Mouse (Mus musculus) small intestine, adult 2 months (tissue): ENCODE results near the gene March1. TPM values are rescaled to one million over a fixed set of nuclear protein-coding genes. Genes with fewer than 3 reads are reported as not detected.

Source experiments
- H3K27ac ChIP-seq: fragments of 200-500 bp; 2 replicates; pipeline ENCODE4 v1.5.1; 2012; ENCODE audit warnings: low read depth, low read length, control low read depth, inconsistent platforms; ENCODE audit not compliant: insufficient read depth
- H3K27me3 ChIP-seq: fragments of 200-500 bp; 2 replicates; pipeline ENCODE4 v1.6.1; 2012; ENCODE audit warnings: mild to moderate bottlenecking, moderate library complexity, low read length, inconsistent platforms; ENCODE audit not compliant: control insufficient read depth, insufficient read depth
- H3K36me3 ChIP-seq: fragments of 200-500 bp; 2 replicates; pipeline ENCODE4 v1.6.1; 2012; ENCODE audit warnings: mild to moderate bottlenecking, low read length, control low read depth, inconsistent platforms; ENCODE audit not compliant: control insufficient read depth, insufficient read depth
- H3K4me1 ChIP-seq: fragments of 200-500 bp; 2 replicates; pipeline ENCODE4 v1.6.1; 2012; ENCODE audit warnings: low read length, inconsistent platforms, mixed read lengths; ENCODE audit not compliant: control insufficient read depth, insufficient read depth, insufficient read length
- H3K4me3 ChIP-seq: fragments of 200-500 bp; 2 replicates; pipeline ENCODE4 v1.5.1; 2012; ENCODE audit warnings: low read depth, mild to moderate bottlenecking, control low read depth, inconsistent platforms, low read length, moderate library complexity
- CTCF ChIP-seq: fragments of 200-500 bp; IDR thresholded peaks from 2 replicates; pipeline ENCODE4 v1.5.1; 2012; ENCODE audit warnings: low read depth, mild to moderate bottlenecking, control low read depth, inconsistent platforms, low read length, moderate library complexity, mixed read lengths; ENCODE audit not compliant: insufficient replicate concordance, insufficient read length; ENCODE audit errors: extremely low read depth
- POLR2A ChIP-seq: fragments of 200-500 bp; IDR thresholded peaks from 2 replicates; pipeline ENCODE4 v1.6.1; 2012; ENCODE audit warnings: low read depth, mild to moderate bottlenecking, control low read depth, inconsistent platforms, low read length, moderate library complexity
- WGBS: fragments of 180-500 bp; shearing (Covaris S2); methylation state at CpG from one replicate; pipeline ENCODE4 v1.1.7; 2018; 5-methylcytosine and 5-hydroxymethylcytosine counted together
- polyA plus RNA-seq: library from polyadenylated mRNA; depleted of rRNA; stranded (reverse); fragments of >200 nt; gene quantifications from 2 replicates; pipeline ENCODE4 v1.2.3, GENCODE M21; 2012

March1 gene
- polyA plus RNA-seq, 1 experiment: 0.60 TPM

DNA sequence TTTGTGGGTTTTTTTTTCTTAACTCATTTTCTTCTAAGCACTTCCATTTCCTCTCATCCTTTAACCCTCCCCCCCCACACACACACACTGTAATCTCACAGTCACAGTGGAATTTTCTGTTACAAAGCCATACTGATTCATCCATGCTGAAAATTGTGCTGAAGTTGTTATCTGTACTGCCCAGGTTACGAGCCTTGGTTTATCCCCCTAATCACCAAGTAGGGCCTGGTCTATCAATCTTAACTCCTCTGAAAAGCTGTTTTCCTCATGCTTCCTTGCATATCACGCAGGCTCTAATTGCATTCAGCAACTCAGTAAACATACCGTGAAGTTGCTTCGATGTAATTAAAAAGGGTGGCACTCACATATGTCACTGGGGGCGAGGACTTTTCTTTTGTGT is 339.2 kb downstream of the March1 start:
- Histone ChIP-seq H3K27ac (no peak overlapping the region), H3K4me3 (no peak overlapping the region), H3K36me3 (no peaks in the 10 kb centered on the region), H3K27me3 (no peaks in the 10 kb centered on the region), H3K4me1 (no peaks in the 10 kb centered on the region)
- 29% methylated on average over 5 of the region's 5 CpGs for WGBS
- TF ChIP-seq POLR2A: no peak
- no peak for TF ChIP-seq CTCF

- no peak overlapping the region for H3K27ac ChIP-seq
- no peaks in the 10 kb centered on the region for H3K36me3 ChIP-seq
- H3K4me3 ChIP-seq: no peak overlapping the region
- no peaks in the 10 kb centered on the region for H3K4me1 ChIP-seq
- H3K27me3 ChIP-seq: no peaks in the 10 kb centered on the region
- TF ChIP-seq POLR2A (no peak), CTCF (no peak)
Observed at GRCm38 (mm10) chr8:65957492-65957891, 339.8 kb downstream of the March1 start.

- no peaks in the 10 kb centered on the region for H3K27me3 ChIP-seq
- no peaks in the 10 kb centered on the region for H3K4me1 ChIP-seq
- 19% methylated on average over 10 of the region's 10 CpGs for WGBS
- no peaks in the 10 kb centered on the region for H3K36me3 ChIP-seq
- H3K27ac ChIP-seq: no peak overlapping the region
- H3K4me3 ChIP-seq: no peak overlapping the region
- TF ChIP-seq POLR2A (no peak), CTCF (no peak)
Observed at GRCm38 (mm10) chr8:65966502-65967222, 349.0 kb downstream of the March1 start.

DNA sequence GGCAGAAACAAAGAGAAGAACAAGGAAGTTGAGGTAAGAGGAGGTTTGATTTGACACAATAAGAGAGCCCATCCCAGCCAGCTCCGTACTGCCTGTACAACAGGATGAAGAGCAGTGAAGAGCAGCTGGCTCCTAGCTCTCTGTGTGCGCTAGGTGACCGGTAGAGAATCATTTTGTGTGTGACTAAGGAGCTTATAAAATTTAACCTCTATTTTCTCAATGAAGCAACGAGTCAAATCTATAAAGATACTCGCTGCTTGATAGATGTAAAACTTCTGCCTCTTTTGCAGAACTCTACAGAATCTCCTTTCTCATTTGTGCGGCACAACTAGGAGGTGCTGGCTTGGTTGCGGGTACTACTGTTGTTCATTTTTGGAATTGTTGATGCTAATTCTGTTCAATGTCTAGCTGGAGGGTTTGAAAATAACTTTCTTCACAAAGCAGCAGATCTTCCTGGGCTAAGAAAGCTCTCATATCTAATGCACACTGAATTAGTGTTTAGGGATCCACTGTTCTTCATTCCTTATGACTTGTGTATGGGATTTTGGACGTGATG is 349.6 kb downstream of the March1 start:
- no peaks in the 10 kb centered on the region for H3K27me3 ChIP-seq
- TF ChIP-seq POLR2A: no peak
- no peak for TF ChIP-seq CTCF
- H3K4me1 ChIP-seq: no peaks in the 10 kb centered on the region
- H3K4me3 ChIP-seq: no peak overlapping the region
- WGBS: 65% methylated on average over 8 of the region's 8 CpGs
- no peak overlapping the region for H3K27ac ChIP-seq
- H3K36me3 ChIP-seq: no peaks in the 10 kb centered on the region

DNA sequence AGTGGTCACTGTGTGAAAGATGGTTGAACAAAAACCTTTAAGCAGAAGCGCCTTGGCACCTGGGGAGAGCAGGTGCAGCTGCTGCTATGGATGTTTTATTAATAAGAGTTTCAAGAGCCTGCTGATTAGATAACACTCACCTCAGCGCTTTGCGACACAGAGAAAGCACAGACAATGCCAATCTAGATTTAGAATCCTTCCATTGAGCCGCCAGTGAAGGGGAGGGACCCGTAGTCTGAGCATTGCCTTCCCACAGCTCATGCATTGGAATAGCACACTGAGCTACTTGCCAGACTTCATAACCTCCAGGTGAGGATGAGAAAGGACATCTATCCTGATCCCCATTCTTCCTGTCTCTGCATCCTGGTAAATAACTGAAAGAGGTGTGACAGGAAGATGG is 359.2 kb downstream of the March1 start:
- Histone ChIP-seq H3K4me3 (no peak overlapping the region), H3K27me3 (no peaks in the 10 kb centered on the region), H3K27ac (no peak overlapping the region), H3K4me1 (no peaks in the 10 kb centered on the region), H3K36me3 (no peaks in the 10 kb centered on the region)
- TF ChIP-seq POLR2A (no peak), CTCF (no peak)
- 62% methylated on average over 5 of the region's 5 CpGs for WGBS

DNA sequence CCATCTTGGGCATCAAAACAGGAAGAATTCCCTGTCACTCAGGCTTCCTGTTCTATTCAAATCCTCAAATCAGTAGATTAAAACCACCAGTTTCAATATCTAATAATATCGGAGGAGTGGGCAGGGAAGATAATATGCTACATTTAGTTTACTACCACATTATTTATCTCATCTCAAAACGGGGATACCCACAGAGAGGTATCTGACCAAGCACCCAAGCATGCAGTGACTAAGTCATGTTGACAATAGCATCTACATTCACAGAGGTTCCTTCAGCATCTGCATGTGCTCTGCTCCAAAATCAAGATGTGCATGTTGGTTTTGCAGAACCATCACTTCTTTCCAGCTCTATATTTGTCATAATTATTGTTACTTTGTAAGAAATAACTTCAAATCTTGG is 364.3 kb downstream of the March1 start:
- Histone ChIP-seq H3K27ac (no peak overlapping the region), H3K27me3 (no peaks in the 10 kb centered on the region), H3K4me3 (no peak overlapping the region), H3K4me1 (no peaks in the 10 kb centered on the region), H3K36me3 (no peaks in the 10 kb centered on the region)
- no peak for TF ChIP-seq POLR2A
- no peak for TF ChIP-seq CTCF
- 79% methylated on average over 2 of the region's 2 CpGs for WGBS

GRCm38 (mm10) chr8:65987665-65988064 is 370.0 kb downstream of the March1 start:
- no peak overlapping the region for H3K4me3 ChIP-seq
- H3K36me3 ChIP-seq: no peaks in the 10 kb centered on the region
- 85% methylated on average over 1 of the region's 1 CpGs for WGBS
- no peak overlapping the region for H3K27ac ChIP-seq
- TF ChIP-seq POLR2A: no peak
- no peak for TF ChIP-seq CTCF
- H3K27me3 ChIP-seq: no peaks in the 10 kb centered on the region
- H3K4me1 ChIP-seq: no peaks in the 10 kb centered on the region
